Mouse (Mus musculus) liver, embryonic 14.5 days (tissue): ENCODE results near the gene Atg2b.

Source experiments
- CTCF ChIP-seq: IDR thresholded peaks from 2 replicates; pipeline ENCODE4 v1.5.1; 2016; ENCODE audit warnings: antibody characterized with exemption, low read depth, control low read depth
- EP300 ChIP-seq: IDR thresholded peaks from 2 replicates; pipeline ENCODE4 v1.6.1; 2016; ENCODE audit warnings: antibody characterized with exemption, low read depth

DNA sequence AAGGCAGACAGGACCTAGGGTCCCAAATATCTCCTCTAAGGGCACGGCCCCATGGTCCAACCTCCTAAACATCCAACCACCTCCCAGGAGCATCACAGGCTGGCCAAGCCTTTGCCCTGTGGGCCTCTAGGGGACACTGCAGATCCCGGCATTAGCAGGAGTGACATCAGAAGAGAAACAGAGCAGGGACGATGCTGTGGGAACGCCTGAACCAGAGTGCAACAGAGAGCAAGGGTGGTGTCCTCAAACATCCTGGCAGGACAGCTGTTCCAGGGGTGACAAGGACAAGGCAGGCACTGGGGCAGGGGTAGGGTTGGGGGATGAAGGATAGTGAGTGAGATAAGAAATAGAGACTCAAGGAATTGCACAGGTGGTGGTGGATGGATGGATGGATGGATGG, 78.1 kb downstream of the Atg2b start:
- TF ChIP-seq CTCF (0 out of 2 replicates have a peak, but pooled peaks have one; percentile 6), EP300 (no peak)
